Mouse (Mus musculus) liver, embryonic 12.5 days (tissue): ENCODE measurements around the gene Anks1b. TPM values are rescaled to one million over a fixed set of nuclear protein-coding genes. Genes with fewer than 3 reads are reported as not detected.

ENCODE experiments used
- ATAC-seq: fragments of 200-750 bp; cut with Nextera tagmentation; 2 replicates; pipeline ENCODE4 v1.8.0; 2017; ENCODE audit warnings: moderate number of reproducible peaks, mild to moderate bottlenecking, moderate library complexity
- H3K27ac ChIP-seq: fragments of 300-500 bp; sonication (generic); 2 replicates; pipeline ENCODE4 v1.5.1; 2016; ENCODE audit warnings: mild to moderate bottlenecking
- H3K27me3 ChIP-seq: fragments of 300-500 bp; sonication (generic); replicated peaks from 2 replicates; pipeline ENCODE4 v1.6.1; 2016; ENCODE audit warnings: mild to moderate bottlenecking, moderate library complexity
- H3K36me3 ChIP-seq: fragments of 300-500 bp; sonication (generic); 2 replicates; pipeline ENCODE4 v1.6.1; 2016; ENCODE audit warnings: mild to moderate bottlenecking, moderate library complexity
- H3K4me1 ChIP-seq: fragments of 300-500 bp; sonication (generic); 2 replicates; pipeline ENCODE4 v1.6.1; 2016
- H3K4me2 ChIP-seq: fragments of 300-500 bp; sonication (generic); 2 replicates; pipeline ENCODE4 v1.6.1; 2016; ENCODE audit warnings: mild to moderate bottlenecking, moderate library complexity
- H3K4me3 ChIP-seq: fragments of 300-500 bp; sonication (generic); 2 replicates; pipeline ENCODE4 v1.5.1; 2016; ENCODE audit warnings: mild to moderate bottlenecking, moderate library complexity
- H3K9ac ChIP-seq: fragments of 300-500 bp; sonication (generic); 2 replicates; pipeline ENCODE4 v1.6.1; 2016; ENCODE audit warnings: mild to moderate bottlenecking, moderate library complexity
- H3K9me3 ChIP-seq: fragments of 300-500 bp; sonication (generic); replicated peaks from 2 replicates; pipeline ENCODE4 v1.6.1; 2016; ENCODE audit warnings: mild to moderate bottlenecking, moderate library complexity
- WGBS: fragments of 180-500 bp; shearing (Covaris S2); methylation state at CpG from one replicate; pipeline ENCODE4 v1.1.7; 2016; ENCODE audit not compliant: insufficient replicate concordance; 5-methylcytosine and 5-hydroxymethylcytosine counted together
- polyA plus RNA-seq: library from polyadenylated mRNA; unstranded; fragments of >200 nt; fragmentation: Nextera tagmentation; extraction: Ambion mirVana; gene quantifications from 2 replicates; pipeline ENCODE4 v1.2.1, GENCODE M21; 2016

Anks1b gene
- polyA plus RNA-seq, 1 experiment from 2014 or later, result 0.02 TPM

GRCm38 (mm10) chr10:90431974-90432373 is 558.7 kb downstream of the Anks1b start:
- Histone ChIP-seq H3K4me2 (no peak overlapping the region), H3K36me3 (no peaks in the 10 kb centered on the region), H3K4me1 (no peaks in the 10 kb centered on the region), H3K27ac (no peak overlapping the region), H3K27me3 (no peaks in the 10 kb centered on the region), H3K9me3 (no peaks in the 10 kb centered on the region), H3K4me3 (no peak overlapping the region), H3K9ac (no peak overlapping the region)
- ATAC-seq, result no peak
- WGBS, result 62% methylated on average over 9 of the region's 9 CpGs

- H3K4me3 ChIP-seq, result no peak overlapping the region
- 65% methylated on average over 12 of the region's 12 CpGs for WGBS
Observed at GRCm38 (mm10) chr10:90432479-90432878, 559.2 kb downstream of the Anks1b start.

GRCm38 (mm10) chr10:90441036-90441435 is 567.7 kb downstream of the Anks1b start:
- no peak for ATAC-seq

More at GRCm38 (mm10) chr10:90432479-90432878, 559.2 kb downstream of the Anks1b start:
- no peak for ATAC-seq
- Histone ChIP-seq H3K27me3 (no peaks in the 10 kb centered on the region), H3K36me3 (no peaks in the 10 kb centered on the region), H3K9ac (no peak overlapping the region), H3K4me2 (no peak overlapping the region), H3K27ac (no peak overlapping the region), H3K4me1 (no peaks in the 10 kb centered on the region), H3K9me3 (no peaks in the 10 kb centered on the region)

GRCm38 (mm10) chr10:90441656-90442055 is 568.3 kb downstream of the Anks1b start:
- no peak overlapping the region for H3K9ac ChIP-seq
- no peaks in the 10 kb centered on the region for H3K36me3 ChIP-seq
- no peaks in the 10 kb centered on the region for H3K4me1 ChIP-seq
- no peak overlapping the region for H3K4me2 ChIP-seq
- no peak overlapping the region for H3K4me3 ChIP-seq
- H3K27ac ChIP-seq, result no peak overlapping the region
- 41% methylated on average over 1 of the region's 1 CpGs for WGBS
- ATAC-seq, result no peak
- no peaks in the 10 kb centered on the region for H3K9me3 ChIP-seq
- H3K27me3 ChIP-seq, result no peaks in the 10 kb centered on the region

More at GRCm38 (mm10) chr10:90441036-90441435, 567.7 kb downstream of the Anks1b start:
- H3K4me3 ChIP-seq, result no peak overlapping the region
- no peak overlapping the region for H3K4me2 ChIP-seq
- H3K27me3 ChIP-seq, result no peaks in the 10 kb centered on the region
- WGBS, result 57% methylated on average over 4 of the region's 4 CpGs
- H3K9me3 ChIP-seq, result no peaks in the 10 kb centered on the region
- H3K9ac ChIP-seq, result no peak overlapping the region
- H3K4me1 ChIP-seq, result no peaks in the 10 kb centered on the region
- H3K36me3 ChIP-seq, result no peaks in the 10 kb centered on the region
- no peak overlapping the region for H3K27ac ChIP-seq

- H3K9ac ChIP-seq, result no peak overlapping the region
- H3K36me3 ChIP-seq, result no peaks in the 10 kb centered on the region
- H3K9me3 ChIP-seq, result no peaks in the 10 kb centered on the region; the same call in 1 of the 2 replicates
- H3K4me3 ChIP-seq, result no peak overlapping the region
- no peak overlapping the region for H3K4me2 ChIP-seq
- no peaks in the 10 kb centered on the region for H3K4me1 ChIP-seq
- no peak overlapping the region for H3K27ac ChIP-seq
- WGBS, result 58% methylated on average over 2 of the region's 2 CpGs
- no peak for ATAC-seq
- no peaks in the 10 kb centered on the region for H3K27me3 ChIP-seq
Observed at GRCm38 (mm10) chr10:90464906-90465305, 591.6 kb downstream of the Anks1b start.

- no peaks in the 10 kb centered on the region for H3K36me3 ChIP-seq
- H3K9ac ChIP-seq, result no peak overlapping the region
- H3K4me3 ChIP-seq, result no peak overlapping the region
- H3K4me2 ChIP-seq, result no peak overlapping the region
- no peak overlapping the region for H3K27ac ChIP-seq
- no peak for ATAC-seq
- WGBS, result 71% methylated on average over 6 of the region's 6 CpGs
- no peaks in the 10 kb centered on the region; the same call in 1 of the 2 replicates for H3K9me3 ChIP-seq
- no peaks in the 10 kb centered on the region for H3K27me3 ChIP-seq
- no peaks in the 10 kb centered on the region for H3K4me1 ChIP-seq
Observed at GRCm38 (mm10) chr10:90465426-90465825, 592.1 kb downstream of the Anks1b start.

GRCm38 (mm10) chr10:90467546-90467945 is 594.2 kb downstream of the Anks1b start:
- WGBS, result 56% methylated on average over 1 of the region's 1 CpGs
- Histone ChIP-seq H3K4me2 (no peak overlapping the region), H3K4me3 (no peak overlapping the region), H3K4me1 (no peaks in the 10 kb centered on the region), H3K9ac (no peak overlapping the region), H3K27ac (no peak overlapping the region), H3K9me3 (no peaks in the 10 kb centered on the region; the same call in 1 of the 2 replicates), H3K27me3 (no peaks in the 10 kb centered on the region), H3K36me3 (no peaks in the 10 kb centered on the region)
- ATAC-seq, result no peak

GRCm38 (mm10) chr10:90493436-90493835 is 620.1 kb downstream of the Anks1b start:
- no peak overlapping the region for H3K4me2 ChIP-seq
- 0 out of 2 replicates have a peak, but pooled peaks cover 3% of the 10 kb centered on the region for H3K9me3 ChIP-seq
- no peak overlapping the region for H3K27ac ChIP-seq
- H3K4me1 ChIP-seq, result no peaks in the 10 kb centered on the region
- no peak overlapping the region for H3K9ac ChIP-seq
- H3K36me3 ChIP-seq, result no peaks in the 10 kb centered on the region
- no peak for ATAC-seq
- H3K27me3 ChIP-seq, result no peaks in the 10 kb centered on the region
- 67% methylated on average over 7 of the region's 7 CpGs for WGBS
- no peak overlapping the region for H3K4me3 ChIP-seq

GRCm38 (mm10) chr10:90493996-90494642 is 620.8 kb downstream of the Anks1b start:
- no peaks in the 10 kb centered on the region for H3K27me3 ChIP-seq
- no peak for ATAC-seq
- H3K27ac ChIP-seq, result no peak overlapping the region
- no peak overlapping the region for H3K4me3 ChIP-seq
- 0 out of 2 replicates have a peak, but pooled peaks cover 3% of the 10 kb centered on the region for H3K9me3 ChIP-seq
- H3K9ac ChIP-seq, result no peak overlapping the region
- 50% methylated on average over 3 of the region's 3 CpGs for WGBS
- H3K36me3 ChIP-seq, result no peaks in the 10 kb centered on the region
- no peak overlapping the region for H3K4me2 ChIP-seq
- H3K4me1 ChIP-seq, result no peaks in the 10 kb centered on the region

- Histone ChIP-seq H3K9me3 (0 out of 2 replicates have a peak, but pooled peaks cover 3% of the 10 kb centered on the region), H3K27me3 (no peaks in the 10 kb centered on the region), H3K4me2 (no peak overlapping the region), H3K27ac (no peak overlapping the region), H3K9ac (no peak overlapping the region), H3K4me3 (no peak overlapping the region), H3K4me1 (no peaks in the 10 kb centered on the region), H3K36me3 (no peaks in the 10 kb centered on the region)
- ATAC-seq, result no peak
- WGBS, result 74% methylated on average over 4 of the region's 4 CpGs
Observed at GRCm38 (mm10) chr10:90494981-90495516, 621.7 kb downstream of the Anks1b start.

GRCm38 (mm10) chr10:90507561-90507960 is 634.3 kb downstream of the Anks1b start:
- Histone ChIP-seq H3K4me2 (no peak overlapping the region), H3K9me3 (0 out of 2 replicates have a peak, but pooled peaks cover 4% of the 10 kb centered on the region), H3K4me3 (no peak overlapping the region), H3K36me3 (no peaks in the 10 kb centered on the region), H3K4me1 (no peaks in the 10 kb centered on the region), H3K9ac (no peak overlapping the region), H3K27me3 (no peaks in the 10 kb centered on the region), H3K27ac (no peak overlapping the region)
- ATAC-seq, result no peak
- WGBS, result 16% methylated on average over 1 of the region's 1 CpGs

GRCm38 (mm10) chr10:90512801-90513200 is 639.5 kb downstream of the Anks1b start:
- H3K36me3 ChIP-seq, result no peaks in the 10 kb centered on the region
- 0 out of 2 replicates have a peak, but pooled peaks cover 4% of the 10 kb centered on the region for H3K9me3 ChIP-seq
- no peaks in the 10 kb centered on the region for H3K27me3 ChIP-seq
- H3K4me2 ChIP-seq, result no peak overlapping the region
- no peak for ATAC-seq
- 73% methylated on average over 9 of the region's 9 CpGs for WGBS
- no peak overlapping the region for H3K4me3 ChIP-seq
- no peak overlapping the region for H3K27ac ChIP-seq
- no peaks in the 10 kb centered on the region for H3K4me1 ChIP-seq
- no peak overlapping the region for H3K9ac ChIP-seq
